Mouse (Mus musculus) heart, embryonic 13.5 days (tissue): ENCODE measurements around the gene Usp32. TPM values are rescaled to one million over a fixed set of nuclear protein-coding genes. Genes with fewer than 3 reads are reported as not detected.

Experiments
- ATAC-seq: fragments of 200-750 bp; cut with Nextera tagmentation; 2 replicates; pipeline ENCODE4 v1.8.0; 2017; ENCODE audit warnings: moderate TSS enrichment; ENCODE audit not compliant: insufficient number of reproducible peaks, low FRiP score, low TSS enrichment; ENCODE audit errors: extremely low read depth
- H3K27ac ChIP-seq: fragments of 300-500 bp; sonication (generic); replicated peaks from 2 replicates; pipeline ENCODE4 v1.5.1; 2015; ENCODE audit warnings: moderate library complexity, mild to moderate bottlenecking, inconsistent platforms
- H3K27me3 ChIP-seq: fragments of 300-500 bp; sonication (generic); replicated peaks from 2 replicates; pipeline ENCODE4 v1.6.1; 2015; ENCODE audit warnings: mild to moderate bottlenecking, inconsistent platforms
- H3K36me3 ChIP-seq: fragments of 300-500 bp; sonication (generic); 2 replicates; pipeline ENCODE4 v1.6.1; 2015; ENCODE audit warnings: mild to moderate bottlenecking, inconsistent platforms
- H3K4me1 ChIP-seq: fragments of 300-500 bp; sonication (generic); 2 replicates; pipeline ENCODE4 v1.6.1; 2015; ENCODE audit warnings: inconsistent platforms
- H3K4me2 ChIP-seq: fragments of 300-500 bp; sonication (generic); 2 replicates; pipeline ENCODE4 v1.6.1; 2015; ENCODE audit warnings: inconsistent platforms, mild to moderate bottlenecking, moderate library complexity
- H3K4me3 ChIP-seq: fragments of 300-500 bp; sonication (generic); 2 replicates; pipeline ENCODE4 v1.5.1; 2015; ENCODE audit warnings: moderate library complexity, mild to moderate bottlenecking, inconsistent platforms
- H3K9ac ChIP-seq: fragments of 300-500 bp; sonication (generic); 2 replicates; pipeline ENCODE4 v1.6.1; 2015; ENCODE audit warnings: inconsistent platforms, mild to moderate bottlenecking, moderate library complexity
- H3K9me3 ChIP-seq: fragments of 300-500 bp; sonication (generic); 2 replicates; pipeline ENCODE4 v1.6.1; 2016; ENCODE audit warnings: inconsistent platforms
- WGBS: fragments of 180-500 bp; shearing (Covaris S2); methylation state at CpG from one replicate; pipeline ENCODE4 v1.1.7; 2015; ENCODE audit warnings: mixed read lengths; 5-methylcytosine and 5-hydroxymethylcytosine counted together
- polyA plus RNA-seq: library from polyadenylated mRNA; unstranded; fragments of >200 nt; fragmentation: Nextera tagmentation; extraction: Ambion mirVana; gene quantifications from 2 replicates; pipeline ENCODE4 v1.2.1, GENCODE M21; 2015

Usp32 gene
- polyA plus RNA-seq, 1 experiment from 2014 or later = 3.5 TPM

- Histone ChIP-seq H3K27me3 (peaks cover 49% of the 10 kb centered on the region), H3K27ac (no peak overlapping the region), H3K4me1 (peaks cover 29% of the 10 kb centered on the region), H3K36me3 (no peaks in the 10 kb centered on the region), H3K4me3 (no peak overlapping the region), H3K9me3 (no peaks in the 10 kb centered on the region), H3K4me2 (peak overlapping the region; percentile 58), H3K9ac (0 out of 2 replicates have a peak overlapping the region, but pooled peaks have one; percentile 44)
- WGBS = 32% methylated on average over 3 of the region's 3 CpGs
- no peak for ATAC-seq
Observed at GRCm38 (mm10) chr11:84960291-84960690, 179.7 kb downstream of the Usp32 start.

DNA sequence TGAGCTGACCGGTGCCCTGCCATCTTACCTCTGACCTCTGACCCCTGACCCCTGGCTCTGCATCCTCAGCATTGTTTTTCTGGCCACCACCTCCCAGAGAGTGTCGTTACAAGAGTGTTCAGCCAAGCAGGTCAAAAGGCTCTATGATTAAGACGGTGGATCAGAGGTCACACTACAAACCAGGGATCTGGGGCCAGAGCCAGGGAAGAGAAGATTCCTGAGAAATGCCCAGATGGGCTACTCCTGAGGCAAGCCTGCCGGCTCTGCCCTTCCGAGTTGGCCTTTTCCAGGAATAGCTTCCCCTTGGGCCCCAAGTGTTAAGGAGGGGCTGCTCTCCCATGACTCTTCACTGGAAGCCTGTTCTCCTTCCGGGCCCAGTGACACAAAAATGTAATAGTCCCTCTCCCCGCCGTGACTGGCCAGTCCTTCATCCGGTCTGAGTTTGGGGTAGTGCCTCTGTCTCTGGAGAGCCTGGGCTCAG is 180.2 kb downstream of the Usp32 start:
- no peaks in the 10 kb centered on the region for H3K36me3 ChIP-seq
- peaks cover 49% of the 10 kb centered on the region for H3K27me3 ChIP-seq
- no peaks in the 10 kb centered on the region for H3K9me3 ChIP-seq
- H3K27ac ChIP-seq = no peak overlapping the region
- peak overlapping the region; percentile 21; the same call in 1 of the 2 replicates for H3K4me3 ChIP-seq
- ATAC-seq = no peak
- H3K9ac ChIP-seq = peak overlapping the region; percentile 44
- 3% methylated on average over 9 of the region's 9 CpGs for WGBS
- H3K4me2 ChIP-seq = peak overlapping the region; percentile 58
- peaks cover 29% of the 10 kb centered on the region for H3K4me1 ChIP-seq

- ATAC-seq = no peak
- H3K4me2 ChIP-seq = peak overlapping the region; percentile 58
- H3K9me3 ChIP-seq = no peaks in the 10 kb centered on the region
- H3K36me3 ChIP-seq = no peaks in the 10 kb centered on the region
- H3K4me3 ChIP-seq = no peak overlapping the region
- 26% methylated on average over 5 of the region's 5 CpGs for WGBS
- 0 out of 2 replicates have a peak overlapping the region, but pooled peaks have one; percentile 44 for H3K9ac ChIP-seq
- H3K4me1 ChIP-seq = peaks cover 29% of the 10 kb centered on the region
- H3K27ac ChIP-seq = no peak overlapping the region
- H3K27me3 ChIP-seq = peaks cover 49% of the 10 kb centered on the region
Observed at GRCm38 (mm10) chr11:84959181-84959580, 180.8 kb downstream of the Usp32 start.

DNA sequence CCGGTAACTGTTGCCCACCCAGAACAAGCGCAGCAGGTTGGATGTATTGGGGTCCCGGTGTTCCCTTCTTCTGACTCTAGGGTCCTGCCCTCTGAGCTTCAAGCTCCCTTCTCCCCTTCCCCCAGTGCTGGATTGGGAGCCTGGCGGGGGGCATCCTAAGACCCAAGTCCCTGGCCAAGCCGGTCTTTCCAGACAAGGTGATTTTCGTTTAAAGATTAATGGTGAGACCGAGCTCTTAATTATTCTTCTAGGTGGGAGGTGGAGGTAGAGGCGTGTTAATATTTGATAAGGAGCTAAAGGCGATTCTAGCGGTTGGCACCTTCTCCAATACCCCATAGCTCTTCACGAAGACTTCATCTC is 181.7 kb downstream of the Usp32 start:
- Histone ChIP-seq H3K4me1 (peaks cover 29% of the 10 kb centered on the region), H3K4me2 (peak overlapping the region; percentile 66), H3K9me3 (no peaks in the 10 kb centered on the region), H3K27me3 (peaks cover 49% of the 10 kb centered on the region), H3K9ac (no peak overlapping the region), H3K27ac (no peak overlapping the region), H3K4me3 (peak overlapping the region; percentile 41), H3K36me3 (no peaks in the 10 kb centered on the region)
- WGBS = 3% methylated on average over 11 of the region's 11 CpGs
- no peak for ATAC-seq

- Histone ChIP-seq H3K4me1 (peaks cover 29% of the 10 kb centered on the region), H3K27me3 (peaks cover 49% of the 10 kb centered on the region), H3K27ac (no peak within 1 kb of the TSS), H3K4me3 (peak within 1 kb of the TSS; percentile 41), H3K9ac (no peak within 1 kb of the TSS), H3K9me3 (no peaks in the 10 kb centered on the region), H3K4me2 (peak within 1 kb of the TSS; percentile 66), H3K36me3 (no peaks in the 10 kb centered on the region)
- ATAC-seq = no peak
- WGBS = 1% methylated on average over 49 of the region's 49 CpGs
Observed at GRCm38 (mm10) chr11:84957591-84958270, 182.2 kb downstream of the Usp32 start, which contains the start of gene Car4. Gene Car4, plus strand, starts transcription at chr11:84957786.

DNA sequence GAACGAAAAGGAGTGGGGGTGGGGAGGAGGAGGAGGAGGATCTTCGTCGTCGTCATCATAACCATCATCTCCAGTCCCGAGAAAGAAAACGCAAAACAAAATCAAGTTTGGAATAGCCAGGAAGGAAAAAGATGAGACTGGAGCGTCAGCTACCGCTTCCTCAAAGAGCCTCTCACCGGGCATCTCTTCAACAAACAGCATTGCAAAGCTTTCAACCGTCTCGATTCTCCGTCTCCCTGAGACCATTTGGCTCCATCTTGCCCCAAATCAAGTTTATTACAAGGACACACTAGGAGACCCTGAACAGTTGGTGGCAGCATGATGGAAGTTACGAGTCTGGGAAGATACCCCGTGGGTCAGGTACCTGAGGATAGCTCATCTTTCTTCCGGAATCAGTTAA is 182.8 kb downstream of the Usp32 start:
- Histone ChIP-seq H3K4me3 (peak overlapping the region; percentile 41), H3K4me1 (peaks cover 29% of the 10 kb centered on the region), H3K4me2 (peak overlapping the region; percentile 66), H3K9me3 (no peaks in the 10 kb centered on the region), H3K27ac (no peak overlapping the region), H3K27me3 (peaks cover 49% of the 10 kb centered on the region), H3K9ac (no peak overlapping the region), H3K36me3 (no peaks in the 10 kb centered on the region)
- no peak for ATAC-seq
- WGBS = 5% methylated on average over 15 of the region's 15 CpGs

DNA sequence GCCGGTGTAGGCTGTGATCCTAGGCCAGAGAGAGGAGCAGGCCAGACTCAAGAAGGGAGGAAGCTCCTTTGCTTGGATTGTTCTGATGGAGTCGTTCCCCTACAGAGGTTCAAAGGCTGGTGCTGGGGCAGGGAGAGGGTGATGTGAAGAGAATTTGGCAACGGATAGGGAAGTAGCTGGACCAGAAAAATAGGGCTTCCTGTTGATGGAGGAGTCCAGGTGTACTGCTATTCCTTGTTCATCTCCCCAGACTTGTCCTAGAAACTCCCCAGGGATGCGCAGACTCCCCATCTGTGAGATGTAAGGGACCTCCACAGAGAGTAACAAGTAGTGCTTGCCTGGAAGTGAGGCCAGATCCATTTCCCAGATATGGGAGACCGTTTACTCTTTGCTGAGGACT is 183.6 kb downstream of the Usp32 start:
- WGBS = 33% methylated on average over 5 of the region's 5 CpGs
- peaks cover 51% of the 10 kb centered on the region for H3K27me3 ChIP-seq

GRCm38 (mm10) chr11:84952611-84953010 is 187.3 kb downstream of the Usp32 start:
- H3K9ac ChIP-seq = no peak overlapping the region
- no peak overlapping the region for H3K4me3 ChIP-seq
- peaks cover 4% of the 10 kb centered on the region for H3K4me1 ChIP-seq
- H3K36me3 ChIP-seq = no peaks in the 10 kb centered on the region
- H3K4me2 ChIP-seq = no peak overlapping the region
- H3K9me3 ChIP-seq = no peaks in the 10 kb centered on the region
- ATAC-seq = no peak
- peaks cover 26% of the 10 kb centered on the region for H3K27me3 ChIP-seq
- 43% methylated on average over 2 of the region's 2 CpGs for WGBS
- no peak overlapping the region for H3K27ac ChIP-seq

More for the DNA sequence above, 183.6 kb downstream of the Usp32 start:
- no peak for ATAC-seq
- Histone ChIP-seq H3K4me3 (no peak overlapping the region), H3K4me2 (no peak overlapping the region), H3K9ac (no peak overlapping the region), H3K4me1 (peaks cover 29% of the 10 kb centered on the region), H3K9me3 (no peaks in the 10 kb centered on the region), H3K27ac (no peak overlapping the region), H3K36me3 (no peaks in the 10 kb centered on the region)

GRCm38 (mm10) chr11:84948526-84948925 is 191.4 kb downstream of the Usp32 start:
- 35% methylated on average over 3 of the region's 3 CpGs for WGBS
- Histone ChIP-seq H3K9ac (no peak overlapping the region), H3K4me3 (no peak overlapping the region), H3K27me3 (peaks cover 43% of the 10 kb centered on the region), H3K36me3 (no peaks in the 10 kb centered on the region), H3K27ac (no peak overlapping the region), H3K4me2 (no peak overlapping the region), H3K4me1 (peaks cover 3% of the 10 kb centered on the region; the same call in 1 of the 2 replicates), H3K9me3 (no peaks in the 10 kb centered on the region)
- no peak for ATAC-seq

DNA sequence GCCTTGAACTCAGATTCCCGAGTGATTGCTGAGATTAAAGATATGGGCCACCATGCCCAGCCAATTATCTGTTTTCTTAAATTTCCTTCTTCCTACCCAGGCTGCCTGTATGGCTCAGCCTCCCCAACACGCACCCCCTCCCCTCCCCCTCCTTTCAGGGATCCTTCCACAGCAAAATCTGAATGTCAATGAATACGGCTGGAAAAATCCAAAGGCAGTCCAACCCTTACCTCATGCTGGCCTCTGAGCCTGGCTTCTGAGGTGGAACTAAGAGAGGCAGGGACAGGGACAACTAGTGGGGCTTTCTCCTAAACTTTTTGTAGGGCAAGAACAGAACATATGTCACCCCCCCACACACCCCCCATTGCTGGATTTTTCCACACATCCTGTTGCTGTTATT is 191.8 kb downstream of the Usp32 start:
- WGBS = 47% methylated on average over 3 of the region's 3 CpGs
- Histone ChIP-seq H3K4me3 (no peak overlapping the region), H3K4me2 (no peak overlapping the region), H3K36me3 (no peaks in the 10 kb centered on the region), H3K27me3 (peaks cover 47% of the 10 kb centered on the region), H3K4me1 (peaks cover 4% of the 10 kb centered on the region; the same call in 1 of the 2 replicates), H3K27ac (no peak overlapping the region), H3K9me3 (no peaks in the 10 kb centered on the region), H3K9ac (no peak overlapping the region)
- ATAC-seq = no peak

DNA sequence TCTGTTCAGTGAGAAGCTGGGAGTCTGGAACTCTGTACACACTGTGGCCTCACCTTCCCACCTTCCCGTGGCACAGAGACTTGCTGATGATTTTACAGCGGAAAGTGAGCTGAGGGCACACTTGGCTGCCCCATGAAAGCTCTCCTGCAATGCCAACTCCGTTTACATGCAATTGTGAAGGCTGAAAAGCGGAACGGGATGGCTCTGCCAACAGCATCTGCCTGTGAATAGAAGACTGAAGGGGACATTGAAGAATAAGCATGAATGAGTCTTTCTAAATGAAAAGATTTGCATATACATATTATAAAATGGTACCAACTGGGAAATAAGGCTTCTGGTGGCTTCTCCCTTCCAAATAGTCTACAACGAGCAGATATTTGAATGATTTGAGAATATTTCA is 192.8 kb downstream of the Usp32 start:
- 75% methylated on average over 6 of the region's 6 CpGs for WGBS
- ATAC-seq = no peak
- H3K9ac ChIP-seq = no peak overlapping the region

GRCm38 (mm10) chr11:84945841-84946240 is 194.1 kb downstream of the Usp32 start:
- 43% methylated on average over 3 of the region's 3 CpGs for WGBS
- ATAC-seq = no peak
- H3K27me3 ChIP-seq = peaks cover 45% of the 10 kb centered on the region

More for the DNA sequence above, 192.8 kb downstream of the Usp32 start:
- no peaks in the 10 kb centered on the region for H3K9me3 ChIP-seq
- H3K36me3 ChIP-seq = no peaks in the 10 kb centered on the region
- H3K27me3 ChIP-seq = peaks cover 52% of the 10 kb centered on the region
- H3K4me3 ChIP-seq = no peak overlapping the region
- no peak overlapping the region for H3K27ac ChIP-seq
- H3K4me2 ChIP-seq = no peak overlapping the region
- H3K4me1 ChIP-seq = peaks cover 4% of the 10 kb centered on the region; the same call in 1 of the 2 replicates

More at GRCm38 (mm10) chr11:84945841-84946240, 194.1 kb downstream of the Usp32 start:
- H3K9me3 ChIP-seq = no peaks in the 10 kb centered on the region
- no peaks in the 10 kb centered on the region for H3K36me3 ChIP-seq
- H3K4me3 ChIP-seq = no peak overlapping the region
- no peak overlapping the region for H3K4me2 ChIP-seq
- H3K27ac ChIP-seq = no peak overlapping the region
- peaks cover 4% of the 10 kb centered on the region; the same call in 1 of the 2 replicates for H3K4me1 ChIP-seq
- no peak overlapping the region for H3K9ac ChIP-seq
